ENCODE assay signal across 25 mouse cellular contexts in genomic region chr19:29360251-29360650, GRCm38 (mm10). TPM values are rescaled to one million over a fixed set of nuclear protein-coding genes. Genes with fewer than 3 reads are reported as not detected.
A peak's percentile ranks its signal among the peaks of the same experiment; 100 is the strongest.
DNase-seq lines count a peak whose midpoint lies in the region; ATAC-seq and TF ChIP-seq lines count a peak whose summit lies in the region.
"Had no signal": no experiment of that assay in that cellular context is flagged by ENCODE, and none has a peak within 500 bp of the region (broad histone marks: within the 10 kb centered on the region; RNA-seq: fewer than 3 reads in every experiment).

No protein-coding gene starts in this region.

- H3K9me3 ChIP-seq in hindbrain, embryonic 11.5 days (ENCODE audit: control insufficient read depth, low read length) = no peaks in the 10 kb centered on the region
- no peaks in the 10 kb centered on the region for H3K9me3 ChIP-seq in hindbrain, postnatal 0 days (ENCODE audit: low read length)
- no peaks in the 10 kb centered on the region for H3K9me3 ChIP-seq in neural tube, embryonic 13.5 days
- H3K9me3 ChIP-seq in intestine, embryonic 15.5 days = no peaks in the 10 kb centered on the region

- H3K36me3 ChIP-seq in hindbrain, embryonic 11.5 days (ENCODE audit: control insufficient read depth, insufficient read depth, low read length) = no peaks in the 10 kb centered on the region
- peaks cover 8% of the 10 kb centered on the region; the same call in 1 of the 2 replicates for H3K36me3 ChIP-seq in hindbrain, postnatal 0 days (ENCODE audit: insufficient read depth, low read length)
- H3K36me3 ChIP-seq in neural tube, embryonic 13.5 days = peaks cover 25% of the 10 kb centered on the region
- no peaks in the 10 kb centered on the region for H3K36me3 ChIP-seq in intestine, embryonic 15.5 days
- peaks cover 16% of the 10 kb centered on the region for H3K36me3 ChIP-seq in small intestine, adult 2 months (ENCODE audit: control insufficient read depth, insufficient read depth, low read length)

- TF ChIP-seq CTCF in hindbrain, postnatal 0 days (IDR thresholded peaks at IDR 0.05; ENCODE audit: low read depth) = no peak
- TF ChIP-seq CTCF in small intestine, adult 2 months (IDR thresholded peaks at IDR 0.05; ENCODE audit: extremely low read depth, insufficient read length, insufficient replicate concordance, low read depth, low read length) = no peak

- H3K27me3 ChIP-seq in hindbrain, embryonic 11.5 days (ENCODE audit: control insufficient read depth, insufficient read depth, low read length) = no peaks in the 10 kb centered on the region
- H3K27me3 ChIP-seq in hindbrain, postnatal 0 days (ENCODE audit: insufficient read depth, low read length) = no peaks in the 10 kb centered on the region
- H3K27me3 ChIP-seq in neural tube, embryonic 13.5 days = no peaks in the 10 kb centered on the region
- H3K27me3 ChIP-seq in intestine, embryonic 15.5 days (replicated peaks) = no peaks in the 10 kb centered on the region
- H3K27me3 ChIP-seq in small intestine, adult 2 months (ENCODE audit: control insufficient read depth, insufficient read depth, low read length) = no peaks in the 10 kb centered on the region

- H3K27ac ChIP-seq in hindbrain, embryonic 11.5 days (ENCODE audit: low read depth, low read length) = no peak overlapping the region
- no peak overlapping the region for H3K27ac ChIP-seq in hindbrain, postnatal 0 days
- no peak overlapping the region for H3K27ac ChIP-seq in neural tube, embryonic 13.5 days (replicated peaks)
- H3K27ac ChIP-seq in intestine, embryonic 15.5 days = no peak overlapping the region
- peak overlapping the region; percentile 53; the same call in 1 of the 2 replicates for H3K27ac ChIP-seq in small intestine, adult 2 months (ENCODE audit: insufficient read depth, low read depth, low read length)
- H3K27ac ChIP-seq: kidney, postnatal 0 days; layer of hippocampus, adult 2 months had no signal

- no peaks in the 10 kb centered on the region for H3K4me1 ChIP-seq in hindbrain, embryonic 11.5 days (replicated peaks; ENCODE audit: control insufficient read depth, insufficient read depth, low read length)
- H3K4me1 ChIP-seq in hindbrain, postnatal 0 days (ENCODE audit: insufficient read depth, low read length) = peaks cover 12% of the 10 kb centered on the region
- H3K4me1 ChIP-seq in neural tube, embryonic 13.5 days (replicated peaks) = peaks cover 26% of the 10 kb centered on the region
- H3K4me1 ChIP-seq in intestine, embryonic 15.5 days (replicated peaks) = 0 out of 2 replicates have a peak, but pooled peaks cover 8% of the 10 kb centered on the region
- H3K4me1 ChIP-seq in small intestine, adult 2 months (ENCODE audit: control insufficient read depth, insufficient read depth, insufficient read length, low read length) = peaks cover 5% of the 10 kb centered on the region; the same call in 1 of the 2 replicates

- no peak for TF ChIP-seq POLR2A in small intestine, adult 2 months (IDR thresholded peaks at IDR 0.05; ENCODE audit: low read depth, low read length)

- no peak for DNase-seq in hindbrain, embryonic 11.5 days (ENCODE audit: low spot score)
- no peak for DNase-seq in hindbrain, postnatal 0 days (ENCODE audit: low spot score)
- no peak for DNase-seq in neural tube, embryonic 10.5 days (ENCODE audit: extremely low spot score, low spot score)
- no peak for DNase-seq in adrenal gland, postnatal 36 days
- DNase-seq: adrenal gland, adult 2 months; cerebellum, adult 11 months; cerebellum, postnatal 14 days; gastrocnemius, postnatal 10 days; lung, embryonic 14.5 days; lung, postnatal 4 days; midbrain, embryonic 14.5 days; thymus, postnatal 36 days had no signal

- no peak for ATAC-seq in hindbrain, embryonic 11.5 days (ENCODE audit: low FRiP score)
- ATAC-seq in hindbrain, postnatal 0 days = no peak
- no peak for ATAC-seq in neural tube, embryonic 13.5 days (ENCODE audit: low read depth)
- no peak for ATAC-seq in intestine, embryonic 15.5 days
- ATAC-seq: inflammation-experienced regulatory T-cells, adult 6 months had no signal

- no peak overlapping the region for H3K4me3 ChIP-seq in hindbrain, embryonic 11.5 days (ENCODE audit: low read depth, low read length)
- no peak overlapping the region for H3K4me3 ChIP-seq in hindbrain, postnatal 0 days (ENCODE audit: low read length)
- 0 out of 2 replicates have a peak overlapping the region, but pooled peaks have one; percentile 76 for H3K4me3 ChIP-seq in neural tube, embryonic 13.5 days
- no peak overlapping the region; the same call in 1 of the 2 replicates for H3K4me3 ChIP-seq in intestine, embryonic 15.5 days (replicated peaks)
- H3K4me3 ChIP-seq in small intestine, adult 2 months (ENCODE audit: low read depth, low read length) = peak overlapping the region; percentile 2; the same call in 1 of the 2 replicates

- 0 out of 2 replicates have a peak overlapping the region, but pooled peaks have one; percentile 11 for H3K9ac ChIP-seq in hindbrain, embryonic 11.5 days (ENCODE audit: low read depth, low read length)
- H3K9ac ChIP-seq in hindbrain, postnatal 0 days (replicated peaks; ENCODE audit: low read length) = no peak overlapping the region
- H3K9ac ChIP-seq in neural tube, embryonic 13.5 days = 0 out of 2 replicates have a peak overlapping the region, but pooled peaks have one; percentile 87
- no peak overlapping the region for H3K9ac ChIP-seq in intestine, embryonic 15.5 days
- H3K9ac ChIP-seq: lung, embryonic 14.5 days had no signal

- no peak overlapping the region for H3K4me2 ChIP-seq in hindbrain, embryonic 11.5 days (replicated peaks; ENCODE audit: low read depth, low read length)
- no peak overlapping the region for H3K4me2 ChIP-seq in hindbrain, postnatal 0 days (ENCODE audit: low read depth, low read length)
- H3K4me2 ChIP-seq in neural tube, embryonic 13.5 days = peak overlapping the region; percentile 66
- peak overlapping the region; percentile 78 for H3K4me2 ChIP-seq in intestine, embryonic 15.5 days (replicated peaks)

- WGBS in hindbrain, embryonic 11.5 days = 85% methylated on average over 5 of the region's 5 CpGs
- WGBS in hindbrain, postnatal 0 days = 84% methylated on average over 5 of the region's 5 CpGs
- 82% methylated on average over 5 of the region's 5 CpGs for WGBS in neural tube, embryonic 13.5 days
- 71% methylated on average over 5 of the region's 5 CpGs for WGBS in intestine, embryonic 15.5 days
- 53% methylated on average over 5 of the region's 5 CpGs for WGBS in small intestine, adult 2 months

RNA-seq across cellular contexts. Expression of gene Plgrkt, which starts 6.9 kb away (rescaled TPM):
- polyA plus RNA-seq in hindbrain, embryonic 11.5 days (2014; fragmentation: Nextera tagmentation; extraction: Ambion mirVana) = 60.7 and 68.4 TPM in 2 replicates
- 18.2 and 27.9 TPM in 2 replicates for total RNA-seq in hindbrain, postnatal 0 days (2014; rRNA removed)
- 58.7 and 66.3 TPM in 2 replicates for polyA plus RNA-seq in hindbrain, postnatal 0 days (2015; fragmentation: Nextera tagmentation; extraction: Ambion mirVana)
- 92.6 and 99.2 TPM in 2 replicates for polyA plus RNA-seq in neural tube, embryonic 13.5 days (2015; fragmentation: Nextera tagmentation; extraction: Ambion mirVana)
- 182 and 201 TPM in 2 replicates for polyA plus RNA-seq in intestine, embryonic 15.5 days (2015; fragmentation: Nextera tagmentation; extraction: Ambion mirVana)
- polyA plus RNA-seq in small intestine, adult 2 months (2012; rRNA removed) = 12.1 and 25.6 TPM in 2 replicates
- 10 to 100 TPM; 42.5 to 55.5 TPM for total RNA-seq in adrenal gland, postnatal 36 days (2021)

RNA-seq across cellular contexts. Expression of gene Cd274, which starts 7.0 kb away (rescaled TPM):
- polyA plus RNA-seq in hindbrain, embryonic 11.5 days (2014; fragmentation: Nextera tagmentation; extraction: Ambion mirVana) = 0.38 and 0.39 TPM in 2 replicates
- total RNA-seq in hindbrain, postnatal 0 days (2014; rRNA removed) = 0.16 and 0.61 TPM in 2 replicates
- polyA plus RNA-seq in hindbrain, postnatal 0 days (2015; fragmentation: Nextera tagmentation; extraction: Ambion mirVana) = 0.24 and 0.28 TPM in 2 replicates
- polyA plus RNA-seq in neural tube, embryonic 13.5 days (2015; fragmentation: Nextera tagmentation; extraction: Ambion mirVana) = 0.39 and 0.52 TPM in 2 replicates
- 0.40 and 0.69 TPM in 2 replicates for polyA plus RNA-seq in intestine, embryonic 15.5 days (2015; fragmentation: Nextera tagmentation; extraction: Ambion mirVana)
- polyA plus RNA-seq in small intestine, adult 2 months (2012; rRNA removed) = 0.86 and 3.7 TPM in 2 replicates
- 1 to 10 TPM; 3.4 to 8.4 TPM for total RNA-seq in adrenal gland, postnatal 36 days (2021)
- polyA plus RNA-seq: erythroblast, embryonic 14.5 days; limb, embryonic 11.5 days had no signal

RNA-seq across cellular contexts. Expression of gene Rln1, which starts 25.8 kb away (rescaled TPM):
- polyA plus RNA-seq in hindbrain, embryonic 11.5 days (2014; fragmentation: Nextera tagmentation; extraction: Ambion mirVana) = 0.32 and 0.67 TPM in 2 replicates
- total RNA-seq in hindbrain, postnatal 0 days (2014; rRNA removed) = 3.1 and 6.6 TPM in 2 replicates
- polyA plus RNA-seq in hindbrain, postnatal 0 days (2015; fragmentation: Nextera tagmentation; extraction: Ambion mirVana) = 7.2 and 7.3 TPM in 2 replicates
- 2.2 and 2.3 TPM in 2 replicates for polyA plus RNA-seq in neural tube, embryonic 13.5 days (2015; fragmentation: Nextera tagmentation; extraction: Ambion mirVana)
- 0.21 and 0.32 TPM in 2 replicates for polyA plus RNA-seq in intestine, embryonic 15.5 days (2015; fragmentation: Nextera tagmentation; extraction: Ambion mirVana)
- polyA plus RNA-seq in small intestine, adult 2 months (2012; rRNA removed) = not detected in 2 replicates
- not detected for total RNA-seq in adrenal gland, postnatal 36 days (2021)
- total RNA-seq: adrenal gland, adult 2 months; gastrocnemius, postnatal 10 days; heart, adult 8-10 months; heart, postnatal 25 days had no signal
- polyA plus RNA-seq: adrenal gland, adult 2 months; erythroblast, embryonic 14.5 days; inflammation-experienced regulatory T-cells, adult 6 months; limb, embryonic 11.5 days; lung, embryonic 14.5 days; spleen, adult 2 months; testis, adult 2 months had no signal

RNA-seq across cellular contexts. Expression of gene Insl6, which starts 35.1 kb away (rescaled TPM):
- 7.9 and 8.6 TPM in 2 replicates for polyA plus RNA-seq in hindbrain, embryonic 11.5 days (2014; fragmentation: Nextera tagmentation; extraction: Ambion mirVana)
- 2.3 TPM in 1 of 2 replicates, not detected in the other for total RNA-seq in hindbrain, postnatal 0 days (2014; rRNA removed)
- 1.8 and 2.6 TPM in 2 replicates for polyA plus RNA-seq in hindbrain, postnatal 0 days (2015; fragmentation: Nextera tagmentation; extraction: Ambion mirVana)
- polyA plus RNA-seq in neural tube, embryonic 13.5 days (2015; fragmentation: Nextera tagmentation; extraction: Ambion mirVana) = 2.7 and 3.5 TPM in 2 replicates
- polyA plus RNA-seq in intestine, embryonic 15.5 days (2015; fragmentation: Nextera tagmentation; extraction: Ambion mirVana) = 12.8 and 13.8 TPM in 2 replicates
- polyA plus RNA-seq in small intestine, adult 2 months (2012; rRNA removed) = 6.8 and 7.1 TPM in 2 replicates
- total RNA-seq in adrenal gland, postnatal 36 days (2021) = under 1 TPM; 0.76 to 0.82 TPM
- polyA plus RNA-seq: erythroblast, embryonic 14.5 days had no signal

RNA-seq across cellular contexts. Expression of gene Pdcd1lg2, which starts 50.5 kb away (rescaled TPM):
- not detected in 2 replicates for polyA plus RNA-seq in hindbrain, embryonic 11.5 days (2014; fragmentation: Nextera tagmentation; extraction: Ambion mirVana)
- 0.18 and 0.94 TPM in 2 replicates for total RNA-seq in hindbrain, postnatal 0 days (2014; rRNA removed)
- 0.14 and 0.16 TPM in 2 replicates for polyA plus RNA-seq in hindbrain, postnatal 0 days (2015; fragmentation: Nextera tagmentation; extraction: Ambion mirVana)
- polyA plus RNA-seq in neural tube, embryonic 13.5 days (2015; fragmentation: Nextera tagmentation; extraction: Ambion mirVana) = not detected in 2 replicates
- not detected in 2 replicates for polyA plus RNA-seq in intestine, embryonic 15.5 days (2015; fragmentation: Nextera tagmentation; extraction: Ambion mirVana)
- 0.33 and 0.47 TPM in 2 replicates for polyA plus RNA-seq in small intestine, adult 2 months (2012; rRNA removed)
- total RNA-seq in adrenal gland, postnatal 36 days (2021) = not detected
- total RNA-seq: adrenal gland, adult 2 months; ES-E14; gastrocnemius, postnatal 10 days; heart, postnatal 25 days; layer of hippocampus, adult 2 months had no signal
- polyA plus RNA-seq: adrenal gland, adult 2 months; erythroblast, embryonic 14.5 days; kidney, postnatal 0 days; limb, embryonic 11.5 days; lung, embryonic 14.5 days; midbrain, embryonic 14.5 days had no signal

Comparison
In these comparisons a context has a peak if more than half of its experiments do, and no peak if none do; other contexts are left out.
1. H3K9ac ChIP-seq: peak in hindbrain, embryonic 11.5 days (single experiment) and neural tube, embryonic 13.5 days (single experiment); none in hindbrain, postnatal 0 days (single experiment) and intestine, embryonic 15.5 days (single experiment).
2. H3K4me2 ChIP-seq: peak in neural tube, embryonic 13.5 days (single experiment) and intestine, embryonic 15.5 days (single experiment); none in hindbrain, embryonic 11.5 days (single experiment) and hindbrain, postnatal 0 days (single experiment).
3. H3K4me3 ChIP-seq: peak in neural tube, embryonic 13.5 days (single experiment) and small intestine, adult 2 months (single experiment); none in hindbrain, embryonic 11.5 days (single experiment), hindbrain, postnatal 0 days (single experiment) and intestine, embryonic 15.5 days (single experiment).